Mouse (Mus musculus) left cerebral cortex, adult 2 months (tissue): ENCODE measurements at regions not wholly inside any gene's neighbourhood (a gene's known extent, or its start where the extent isn't known, plus 50 kb on each side); places are given as distances from the start of the nearest gene placed in this dataset.

Source experiments
- DNase-seq, 2 experiments: peaks; one replicate each; pipeline ENCODE4 v3.0.0; 2021 to 2022; ENCODE audit warnings: low spot score in 2 of 2, mixed read lengths in 1 of 2; ENCODE audit errors: extremely low spot score in 1 of 2
- H3K27ac ChIP-seq: fragments of 200-600 bp; 2 replicates; pipeline ENCODE4 v1.8.1; 2022
- H3K4me3 ChIP-seq: fragments of 200-600 bp; 2 replicates; pipeline ENCODE4 v1.8.1; 2022
- CTCF ChIP-seq: fragments of 200-600 bp; IDR thresholded peaks from 2 replicates; pipeline ENCODE4 v1.8.1; 2022; ENCODE audit warnings: antibody characterized with exemption, mild to moderate bottlenecking, moderate library complexity
- intact Hi-C: fragments of 180-260 bp; cut with DNase I; formaldehyde crosslinking; loops from one replicate; pipeline ENCODE4 v1.15.1; 2025

DNA sequence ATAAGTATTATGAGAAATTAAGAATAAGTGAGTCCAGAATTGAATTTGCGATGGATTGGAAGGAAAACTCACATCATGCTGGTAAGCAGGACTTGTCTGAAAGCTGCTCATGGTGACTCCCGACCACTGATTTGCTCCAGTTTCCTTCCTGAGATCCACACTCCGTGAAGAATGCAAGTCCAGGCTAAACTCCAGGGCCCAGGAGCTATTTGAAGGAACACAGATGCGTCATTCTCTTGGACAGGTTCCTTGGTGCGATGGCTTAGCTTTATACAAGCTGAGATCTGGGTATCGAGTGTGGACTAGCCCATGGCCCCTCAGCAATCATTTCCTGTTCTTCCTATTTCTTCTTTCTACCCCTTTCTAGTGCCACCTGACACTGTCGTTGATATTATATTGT, 192.3 kb upstream of the Zfp64 start:
- intact Hi-C loops = no loop called here
- no peak for TF ChIP-seq CTCF
- peak in 1 of 2 experiments; percentile 26 for DNase-seq
- H3K4me3 ChIP-seq = no peak overlapping the region
- no peak overlapping the region for H3K27ac ChIP-seq

DNA sequence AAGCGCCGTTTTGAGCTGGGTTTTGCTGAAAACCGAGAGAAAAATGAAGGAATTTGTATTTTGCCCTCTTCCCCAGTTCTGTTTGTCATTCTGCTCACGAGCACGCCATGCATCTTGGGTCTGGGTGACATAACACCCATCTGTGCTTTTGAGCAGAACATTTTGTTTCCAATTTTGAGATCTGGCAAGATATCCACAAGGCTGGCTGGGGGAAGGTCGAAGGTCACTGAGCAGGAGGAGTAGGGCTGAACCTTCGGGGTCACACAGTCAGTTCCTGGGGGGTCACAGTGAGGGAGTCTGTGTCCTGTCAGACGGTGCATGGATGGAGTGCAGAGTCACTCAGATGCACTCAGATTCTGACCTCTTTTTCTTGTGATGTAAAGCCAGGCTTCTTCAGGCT, 186.8 kb upstream of the Zfp64 start:
- DNase-seq = no peak
- intact Hi-C loops = no loop called here

DNA sequence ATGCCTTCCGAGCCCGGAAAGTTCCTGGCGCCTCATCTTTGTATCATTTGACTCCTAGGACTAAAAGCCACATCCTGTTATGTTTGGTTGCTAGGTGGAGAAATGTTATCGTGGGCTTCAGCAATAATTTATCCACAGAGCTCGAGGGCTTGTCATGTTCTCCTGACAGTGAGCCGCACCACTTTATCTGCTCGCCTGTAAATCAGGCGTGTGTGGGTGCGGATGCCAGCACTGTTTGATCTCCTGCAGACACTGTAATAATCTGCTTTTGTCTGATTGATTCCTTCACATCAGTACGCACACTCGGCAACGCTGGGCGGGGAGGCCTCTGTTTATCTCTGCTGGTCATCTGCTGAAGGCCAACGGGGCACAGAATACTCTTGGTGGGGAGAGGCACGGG, 178.5 kb upstream of the Zfp64 start:
- H3K27ac ChIP-seq = no peak overlapping the region
- no peak for DNase-seq
- H3K4me3 ChIP-seq = no peak overlapping the region
- intact Hi-C loops = no loop called here
- no peak for TF ChIP-seq CTCF

More for the DNA sequence above, 186.8 kb upstream of the Zfp64 start:
- no peak for TF ChIP-seq CTCF
- H3K4me3 ChIP-seq = no peak overlapping the region
- no peak overlapping the region for H3K27ac ChIP-seq

DNA sequence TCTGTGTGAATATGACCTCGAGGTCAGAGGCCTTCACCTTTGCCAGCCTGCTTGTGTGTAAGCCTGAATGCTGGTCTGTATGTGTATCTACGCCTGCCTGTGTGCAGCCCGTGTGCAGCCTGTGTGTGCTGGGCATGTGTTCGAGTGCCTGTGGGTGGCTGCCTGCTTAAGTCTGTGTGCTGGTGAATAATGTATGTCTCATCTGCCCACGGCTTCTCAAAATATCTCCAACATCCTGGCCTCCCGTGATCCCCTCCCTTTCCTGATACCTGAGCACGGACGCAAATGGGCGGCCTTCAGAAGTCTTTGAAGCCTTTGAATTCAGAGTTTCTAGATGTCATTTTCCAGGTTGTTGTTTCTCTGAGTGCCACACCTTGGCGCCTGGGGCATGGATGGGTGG, 170.1 kb upstream of the Zfp64 start:
- no peak overlapping the region for H3K4me3 ChIP-seq
- peak in 1 of 2 experiments; percentile 28 for DNase-seq
- no peak for TF ChIP-seq CTCF
- intact Hi-C loops = no loop called here
- H3K27ac ChIP-seq = no peak overlapping the region; the same call in 1 of the 2 replicates

DNA sequence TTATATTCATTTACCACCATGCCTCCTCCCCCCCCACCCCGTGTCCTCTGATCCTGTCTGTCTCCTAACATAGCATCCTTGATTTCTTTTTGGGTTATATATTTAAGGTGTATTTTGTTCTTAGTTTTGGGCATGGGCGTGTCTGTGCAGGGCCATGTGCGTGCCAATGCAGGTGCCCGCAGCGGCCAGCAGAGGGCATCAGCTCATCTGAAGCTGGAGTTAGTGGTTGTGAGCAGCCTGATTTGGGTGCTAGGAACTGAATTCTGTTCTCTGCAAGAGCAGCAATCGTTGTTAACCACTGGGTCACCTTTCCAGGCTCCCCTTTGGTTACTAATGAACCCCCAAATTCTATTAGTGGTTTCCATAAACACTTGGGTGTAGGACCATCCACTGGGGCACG, 167.5 kb upstream of the Zfp64 start:
- intact Hi-C loops = no loop called here
- H3K27ac ChIP-seq = no peak overlapping the region
- H3K4me3 ChIP-seq = no peak overlapping the region
- no peak for DNase-seq
- TF ChIP-seq CTCF = no peak; the same call in 1 of the 2 replicates

DNA sequence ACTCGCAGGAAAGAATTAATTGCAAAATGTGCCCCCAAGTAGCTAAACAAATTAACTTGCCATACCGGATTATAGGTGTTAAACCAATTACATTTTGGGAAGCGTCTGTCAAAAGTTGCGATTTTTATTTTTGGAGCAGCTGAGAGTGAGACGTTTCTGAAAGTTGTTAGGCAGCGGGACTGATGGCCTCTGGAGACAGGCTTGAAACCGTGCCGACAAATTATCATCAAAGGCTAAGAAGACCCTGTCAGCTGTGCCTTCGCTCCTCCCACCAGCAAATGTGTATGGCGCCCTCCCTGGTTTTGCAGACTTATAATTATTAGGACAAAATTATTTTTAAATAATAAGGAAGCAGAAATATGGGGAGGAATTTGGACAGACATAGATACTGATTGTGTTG, 161.5 kb upstream of the Zfp64 start:
- intact Hi-C loops = no loop called here
- DNase-seq = no peak
- Histone ChIP-seq H3K27ac (no peak overlapping the region), H3K4me3 (no peak overlapping the region)
- TF ChIP-seq CTCF = no peak

DNA sequence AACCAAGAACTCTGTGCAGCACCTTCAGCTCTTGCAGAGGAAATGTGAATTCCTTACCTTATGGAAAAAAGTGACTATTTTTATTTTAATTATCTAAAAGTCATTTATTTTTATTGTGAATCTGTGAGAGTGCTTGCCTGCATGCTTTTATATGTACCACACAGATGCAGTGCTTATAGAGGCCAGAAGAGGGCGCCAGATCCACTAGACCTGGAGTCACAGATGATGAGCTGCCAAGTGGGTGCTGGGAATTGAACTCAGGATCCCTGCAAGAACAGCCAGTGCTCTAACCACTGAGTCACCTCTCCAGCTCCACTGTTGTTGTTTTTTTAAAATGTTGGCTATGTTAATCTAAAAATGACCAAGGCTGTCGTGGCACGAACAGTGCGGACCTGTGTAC, 153.7 kb upstream of the Zfp64 start:
- no peak for DNase-seq
- peak; percentile 16; the same call in 1 of the 2 replicates for TF ChIP-seq CTCF
- Histone ChIP-seq H3K4me3 (no peak overlapping the region), H3K27ac (no peak overlapping the region)
- intact Hi-C loops = no loop called here

DNA sequence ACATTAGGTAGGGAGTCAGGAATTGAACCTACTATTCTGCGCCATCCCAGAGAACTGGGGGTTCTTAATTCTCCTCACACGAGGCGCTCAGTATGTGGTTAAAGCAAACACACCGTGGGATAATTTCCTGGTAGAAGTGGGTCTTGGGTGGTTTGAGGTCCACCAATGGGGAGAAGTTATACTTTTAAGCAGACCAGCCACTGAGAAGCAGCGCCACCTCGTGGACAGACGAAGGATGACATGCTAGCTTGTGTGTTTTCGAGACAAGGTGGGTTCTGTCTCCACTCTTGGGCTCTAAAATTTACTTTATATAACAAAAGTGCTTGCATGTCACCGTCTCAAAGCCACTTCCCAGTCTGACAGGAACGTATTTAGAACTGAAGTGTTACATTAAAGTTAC, 152.7 kb upstream of the Zfp64 start:
- intact Hi-C loops = loop anchor here (1.0 kb wide), 1 partner anchor 46 kb away; no protein-coding TSS in a partner anchor
- H3K4me3 ChIP-seq = no peak overlapping the region
- no peak overlapping the region for H3K27ac ChIP-seq
- DNase-seq = peak in 1 of 2 experiments; percentile 22
- TF ChIP-seq CTCF = peak; percentile 81

DNA sequence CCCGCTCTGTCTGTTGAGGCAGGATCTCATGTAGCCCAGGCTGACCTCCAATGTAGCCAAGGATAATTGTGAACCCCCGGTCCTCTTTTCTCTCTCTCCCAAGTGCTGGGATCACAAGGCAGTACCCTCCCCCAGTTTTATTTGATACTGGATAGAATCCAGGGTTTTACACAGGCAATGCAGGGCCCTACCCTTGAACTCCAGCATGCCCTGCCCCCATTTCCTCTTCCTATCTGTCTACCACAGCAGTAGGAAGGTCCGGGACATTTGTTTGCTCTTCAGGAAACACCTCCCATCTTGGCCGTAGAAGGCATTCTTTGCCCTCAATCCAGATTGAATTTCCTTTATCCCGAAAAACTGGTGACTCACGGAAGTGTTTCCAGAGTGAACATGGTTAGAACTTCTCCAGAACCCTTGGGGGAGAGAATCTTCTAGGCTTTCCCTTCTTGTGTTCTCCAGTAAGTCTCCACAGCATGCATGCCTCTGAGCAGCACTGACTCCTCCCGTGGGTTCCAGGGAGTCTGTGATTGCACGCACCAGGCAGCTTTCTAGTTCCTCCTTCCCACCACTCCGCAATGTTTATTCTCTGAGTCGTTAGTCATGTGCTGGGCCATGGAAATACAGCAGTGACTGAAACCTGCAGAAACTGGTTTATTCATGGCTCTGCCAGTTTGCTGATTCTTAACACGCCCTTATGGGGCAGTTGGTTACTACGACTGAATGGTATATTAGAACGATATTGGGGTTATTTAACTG, 146.3 kb upstream of the Zfp64 start:
- no peak for DNase-seq
- Histone ChIP-seq H3K27ac (no peak overlapping the region), H3K4me3 (no peak overlapping the region)
- intact Hi-C loops = no loop called here
- TF ChIP-seq CTCF = no peak

DNA sequence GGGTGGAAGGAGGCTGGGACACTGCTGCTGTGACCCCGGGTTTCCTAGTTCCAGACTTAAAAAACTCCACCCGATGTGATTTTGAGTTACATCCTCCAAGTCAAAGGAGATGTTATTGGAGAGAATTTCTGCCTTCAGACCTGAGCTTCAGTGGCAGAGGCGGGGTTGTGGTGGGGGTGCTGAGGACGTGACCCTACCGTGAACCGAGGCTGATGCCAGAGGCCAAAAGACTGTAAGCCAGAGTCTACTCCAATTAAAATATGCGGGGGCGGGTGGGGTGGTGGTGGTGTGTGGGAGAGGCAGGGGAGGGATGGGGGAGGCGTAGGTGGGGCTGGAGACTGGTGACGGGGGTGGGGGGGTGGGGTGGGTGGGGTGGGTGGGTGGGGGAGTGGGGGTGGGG, 145.1 kb upstream of the Zfp64 start:
- intact Hi-C loops = no loop called here
- no peak for DNase-seq
- H3K4me3 ChIP-seq = no peak overlapping the region
- no peak overlapping the region for H3K27ac ChIP-seq
- no peak for TF ChIP-seq CTCF

DNA sequence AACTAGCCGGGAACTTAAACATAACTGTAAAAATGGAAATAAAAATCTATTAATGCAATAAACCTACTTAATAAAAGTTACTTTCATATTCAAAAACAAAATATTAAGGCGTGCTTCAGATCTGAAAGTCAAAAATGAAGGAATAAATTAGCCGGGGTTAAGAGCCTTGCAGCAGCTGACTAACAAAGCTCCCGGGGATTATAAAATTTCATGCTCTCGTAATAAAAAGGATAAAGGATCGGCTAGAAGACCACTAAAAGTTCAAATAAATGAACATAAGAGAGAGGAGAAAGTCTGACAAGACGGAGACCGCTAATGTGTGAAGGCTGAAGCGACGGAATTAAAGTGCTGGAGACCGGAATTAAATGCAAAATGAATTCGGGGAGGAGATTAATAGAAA, 144.3 kb upstream of the Zfp64 start:
- intact Hi-C loops = no loop called here
- no peak for TF ChIP-seq CTCF
- no peak overlapping the region for H3K4me3 ChIP-seq
- no peak for DNase-seq
- H3K27ac ChIP-seq = no peak overlapping the region

DNA sequence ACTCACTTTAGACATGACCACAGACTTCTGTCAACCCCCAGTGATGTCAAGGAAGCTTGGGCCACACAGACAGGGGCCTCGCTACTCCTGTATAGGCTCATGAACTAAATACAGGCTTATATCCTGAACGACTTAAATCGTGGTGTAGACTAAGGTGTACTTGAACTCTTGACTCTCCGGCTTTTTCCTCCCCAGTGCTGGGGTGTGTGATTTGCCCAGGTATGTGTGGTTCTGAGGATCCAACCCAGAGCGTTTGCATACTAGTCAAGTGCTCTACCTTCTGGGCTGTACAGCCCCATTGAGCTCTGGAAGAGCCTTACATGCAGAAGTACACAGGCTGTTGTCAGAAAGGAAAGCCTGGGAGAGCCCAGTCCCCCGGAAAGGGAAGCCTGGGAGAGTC, 143.2 kb upstream of the Zfp64 start:
- intact Hi-C loops = no loop called here
- no peak overlapping the region for H3K4me3 ChIP-seq
- no peak for TF ChIP-seq CTCF
- H3K27ac ChIP-seq = no peak overlapping the region
- no peak for DNase-seq

DNA sequence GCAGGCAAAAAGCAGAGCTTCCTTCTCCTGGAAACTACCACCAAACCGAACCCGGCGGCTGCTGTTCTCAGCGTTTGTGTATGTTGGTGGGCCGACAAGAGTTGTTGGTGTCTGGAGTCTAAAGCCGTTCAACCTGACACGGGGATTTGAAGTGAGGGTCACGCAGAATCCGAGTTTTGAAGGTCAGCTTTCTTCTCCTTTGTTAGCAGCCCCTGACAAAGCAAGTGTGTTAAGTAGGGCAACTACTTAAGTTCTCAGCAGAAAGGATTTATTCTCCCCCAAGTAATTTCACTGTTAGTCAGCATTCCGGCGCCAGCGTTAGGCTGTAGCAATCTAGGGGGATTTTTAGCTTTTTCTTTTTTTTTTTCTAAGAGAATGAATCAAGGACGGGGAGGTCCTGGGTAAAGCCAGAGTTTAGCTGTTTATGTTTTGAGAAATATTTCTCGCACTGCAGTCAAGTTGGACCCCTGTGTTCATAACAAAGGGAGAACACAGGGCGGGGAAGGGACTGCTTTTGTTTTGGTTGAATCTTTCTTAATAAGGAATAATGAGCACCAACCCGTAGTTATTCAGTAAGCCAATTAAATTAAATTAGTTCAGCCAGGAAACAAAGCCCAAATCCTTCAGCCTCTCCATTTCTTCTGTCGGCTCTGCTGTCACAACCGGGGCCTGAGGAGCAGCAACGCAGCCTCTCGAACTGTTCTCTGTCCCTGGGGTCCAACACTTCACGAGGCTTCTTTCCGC, 138.8 kb upstream of the Zfp64 start:
- no peak for TF ChIP-seq CTCF
- H3K4me3 ChIP-seq = no peak overlapping the region
- intact Hi-C loops = no loop called here
- H3K27ac ChIP-seq = no peak overlapping the region
- no peak for DNase-seq
